Mouse (Mus musculus): Measurements from ENCODE around the gene Spag16.

Gene Spag16

DNA sequence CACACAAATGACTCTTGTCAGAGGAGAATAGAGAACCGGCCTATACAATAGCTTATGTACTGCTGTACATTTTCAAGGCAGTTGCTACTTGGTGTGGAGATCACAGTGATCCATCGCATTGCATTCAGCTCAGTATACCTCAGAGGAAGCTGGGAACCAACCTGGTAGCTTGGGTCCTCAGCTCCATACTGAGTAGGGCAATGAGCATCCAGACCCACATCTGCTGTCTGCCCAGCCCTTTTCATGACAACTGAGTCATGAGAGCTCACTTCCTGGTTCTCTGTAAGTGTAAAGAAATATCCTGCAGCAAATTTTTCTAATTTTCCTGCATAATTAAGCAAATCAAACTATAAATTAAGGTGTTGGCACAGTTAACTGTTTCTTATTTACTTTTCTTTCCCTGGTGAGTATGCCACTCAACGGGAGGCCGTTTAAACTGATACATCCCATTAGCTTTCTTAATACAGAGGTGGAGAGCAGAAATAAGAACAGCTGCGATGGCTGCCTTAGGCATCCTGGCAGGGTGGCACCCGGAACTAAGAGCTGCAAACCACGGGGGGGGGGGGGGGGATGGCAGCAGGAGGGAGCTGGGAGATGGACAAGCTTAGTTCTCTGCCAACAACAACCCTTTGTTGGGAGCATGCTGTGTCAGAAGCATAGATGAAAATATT lies 255.6 kb downstream of the Spag16 start:
- no peak for DNase-seq (ENCODE audit: low spot score)

GRCm38 (mm10) chr1:70104683-70105082 lies 277.9 kb downstream of the Spag16 start:
- no peak for DNase-seq (ENCODE audit: low spot score)

DNA sequence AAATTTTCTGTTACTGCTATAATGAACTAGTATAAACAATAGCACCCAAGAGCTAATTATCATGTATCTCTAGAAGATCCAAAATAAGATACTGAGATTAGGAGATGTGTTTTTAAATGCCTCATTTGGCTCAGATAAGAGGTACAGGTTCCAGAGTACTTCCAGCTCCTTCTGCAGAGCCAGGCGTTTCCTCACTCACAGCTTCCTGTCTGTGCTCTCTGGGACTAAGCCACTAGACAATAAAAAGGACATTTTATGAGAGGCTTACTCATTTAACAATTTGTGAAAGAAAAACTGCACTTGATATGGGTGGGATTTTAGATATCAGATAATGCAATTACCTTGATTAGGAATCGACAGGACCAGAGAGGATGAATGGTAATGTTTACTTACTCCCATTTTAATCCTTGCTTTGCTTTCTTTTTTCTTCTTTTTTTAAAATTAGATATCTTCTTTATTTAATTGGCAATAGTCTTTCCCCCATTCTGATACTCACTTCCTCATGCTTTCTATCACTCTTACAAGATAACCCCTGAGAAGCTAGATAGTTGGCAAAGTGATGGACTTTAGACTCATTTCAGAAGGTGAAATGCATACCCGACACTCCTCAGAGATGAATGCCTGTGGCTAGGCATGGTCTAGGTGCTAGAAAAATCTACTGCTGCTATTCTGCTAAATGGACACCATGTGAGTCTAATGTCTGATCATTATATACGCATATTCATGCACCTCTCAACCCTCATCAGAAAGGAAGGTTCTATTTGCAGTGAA lies 289.6 kb downstream of the Spag16 start:
- no peak for DNase-seq (ENCODE audit: low spot score)

DNA sequence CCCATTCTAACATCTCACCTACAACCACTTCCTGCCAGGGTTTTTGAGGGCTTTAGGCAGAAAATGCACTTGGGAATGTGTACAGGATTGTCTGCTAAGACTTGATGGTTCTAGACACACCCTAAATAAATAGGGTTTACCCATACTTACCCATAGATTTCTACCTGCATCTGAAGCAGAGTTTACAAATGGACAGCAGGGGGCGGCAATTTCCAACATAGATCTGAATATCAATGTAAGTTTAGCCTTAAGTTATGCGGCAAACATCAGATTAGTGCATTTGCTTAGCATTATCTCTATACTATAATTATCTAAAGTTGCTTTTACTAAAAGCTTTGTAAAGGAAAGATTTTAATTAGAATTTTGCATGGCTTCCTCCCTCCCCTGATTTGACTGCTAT lies 301.3 kb downstream of the Spag16 start:
- peak; percentile 21 for DNase-seq (ENCODE audit: low spot score)

- DNase-seq (ENCODE audit: low spot score), result no peak
Observed at GRCm38 (mm10) chr1:70135547-70135946, 308.8 kb downstream of the Spag16 start.

GRCm38 (mm10) chr1:70165343-70166158 lies 338.8 kb downstream of the Spag16 start:
- DNase-seq (ENCODE audit: low spot score), result no peak

GRCm38 (mm10) chr1:70180123-70180741 lies 353.5 kb downstream of the Spag16 start:
- DNase-seq (ENCODE audit: low spot score), result no peak

GRCm38 (mm10) chr1:70264815-70265214 lies 438.0 kb downstream of the Spag16 start:
- DNase-seq (ENCODE audit: low spot score), result no peak

GRCm38 (mm10) chr1:70265920-70266505 lies 439.2 kb downstream of the Spag16 start:
- no peak for DNase-seq (ENCODE audit: low spot score)

DNA sequence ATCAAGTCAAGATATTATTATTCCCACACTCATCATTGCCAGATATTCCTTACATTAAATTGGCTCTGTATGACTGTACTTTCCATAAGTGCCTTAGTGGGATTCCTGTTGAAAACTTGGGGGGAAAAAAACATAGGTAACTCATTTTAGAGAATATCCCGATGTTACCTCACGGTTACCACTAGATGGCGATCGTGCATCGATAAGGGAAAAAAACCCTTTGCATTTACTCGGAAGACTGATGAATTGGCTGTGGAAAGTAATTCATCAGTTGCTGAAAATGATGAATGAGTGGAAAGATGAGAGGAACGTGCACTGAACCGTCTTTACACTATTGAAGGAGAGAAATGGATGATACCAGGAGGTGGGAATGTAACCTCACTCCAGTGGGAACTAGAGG lies 443.4 kb downstream of the Spag16 start:
- DNase-seq (ENCODE audit: low spot score), result no peak

GRCm38 (mm10) chr1:70272753-70273152 lies 446.0 kb downstream of the Spag16 start:
- no peak for DNase-seq (ENCODE audit: low spot score)

GRCm38 (mm10) chr1:70279296-70279695 lies 452.5 kb downstream of the Spag16 start:
- DNase-seq (ENCODE audit: low spot score), result no peak

DNA sequence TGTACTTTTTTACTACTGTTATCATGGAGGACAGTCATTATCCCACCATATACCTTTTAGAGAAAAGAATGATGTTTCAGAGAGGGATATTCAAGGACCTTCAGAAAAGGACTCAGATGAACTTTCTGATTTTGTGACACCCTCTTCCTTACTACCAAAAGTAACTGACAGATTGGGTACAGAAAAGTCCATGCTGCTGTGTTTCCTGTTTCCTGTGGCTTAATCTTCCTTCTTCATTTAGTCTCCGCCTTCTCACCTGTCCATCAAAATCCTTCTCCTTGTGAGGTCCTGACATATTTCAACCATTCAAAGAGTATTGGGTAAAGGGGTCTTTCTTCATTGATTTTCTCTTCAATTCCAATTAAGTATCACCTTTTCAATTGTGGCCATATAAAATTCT lies 456.6 kb downstream of the Spag16 start:
- DNase-seq (ENCODE audit: low spot score), result no peak

GRCm38 (mm10) chr1:70284140-70284539 lies 457.4 kb downstream of the Spag16 start:
- no peak for DNase-seq (ENCODE audit: low spot score)

DNA sequence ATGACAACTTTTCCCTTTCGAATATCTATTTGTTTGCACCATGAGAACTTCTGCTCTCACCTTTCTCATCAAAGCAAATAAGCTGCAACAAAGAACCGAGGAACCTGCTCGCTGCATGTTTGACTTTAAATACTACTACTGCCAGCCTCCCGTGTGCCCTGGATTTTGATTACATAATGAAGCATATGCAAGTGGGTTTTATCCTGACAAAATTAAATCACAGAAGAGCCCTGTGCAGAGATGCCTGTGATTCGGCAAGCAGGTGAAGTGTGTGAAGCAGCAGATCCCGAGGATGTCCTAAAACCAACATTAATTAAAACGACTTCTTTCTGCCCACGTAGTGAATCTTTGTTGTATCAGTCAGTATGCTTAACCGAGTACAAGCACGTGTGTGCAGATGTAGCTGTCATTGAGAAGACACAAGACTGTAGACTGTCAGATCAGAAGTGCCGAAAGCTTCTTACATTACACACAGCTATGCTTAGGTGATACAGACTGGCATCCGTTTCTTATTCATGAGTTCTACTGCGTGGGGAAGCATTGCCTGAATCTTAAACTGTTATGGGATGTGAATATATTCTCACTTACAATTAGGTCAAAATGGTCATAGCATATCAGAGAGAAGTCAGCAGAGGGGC lies 489.5 kb downstream of the Spag16 start:
- no peak for DNase-seq (ENCODE audit: low spot score)

- DNase-seq (ENCODE audit: low spot score), result no peak
Observed at GRCm38 (mm10) chr1:70320951-70321350, 494.2 kb downstream of the Spag16 start.

DNA sequence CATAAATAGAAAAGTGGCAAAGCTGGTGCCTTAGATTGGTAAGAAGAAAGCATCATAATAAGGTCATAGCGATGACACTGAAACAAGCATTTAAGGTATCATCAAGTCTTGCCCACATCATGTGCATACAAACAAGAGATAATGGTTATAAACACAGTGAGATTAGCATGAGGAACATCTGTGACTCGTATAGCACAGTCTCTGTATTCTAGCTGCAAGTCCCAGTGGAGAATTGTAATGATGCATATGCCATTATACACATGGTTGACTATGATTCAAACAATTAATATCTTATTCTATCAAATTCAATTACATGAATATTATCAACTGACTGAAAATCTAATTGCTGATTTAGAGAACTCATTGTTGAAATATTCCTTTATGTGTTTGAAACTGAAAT lies 519.4 kb downstream of the Spag16 start:
- DNase-seq (ENCODE audit: low spot score), result no peak

- DNase-seq (ENCODE audit: low spot score), result no peak
Observed at GRCm38 (mm10) chr1:70351371-70351770, 524.6 kb downstream of the Spag16 start.

DNA sequence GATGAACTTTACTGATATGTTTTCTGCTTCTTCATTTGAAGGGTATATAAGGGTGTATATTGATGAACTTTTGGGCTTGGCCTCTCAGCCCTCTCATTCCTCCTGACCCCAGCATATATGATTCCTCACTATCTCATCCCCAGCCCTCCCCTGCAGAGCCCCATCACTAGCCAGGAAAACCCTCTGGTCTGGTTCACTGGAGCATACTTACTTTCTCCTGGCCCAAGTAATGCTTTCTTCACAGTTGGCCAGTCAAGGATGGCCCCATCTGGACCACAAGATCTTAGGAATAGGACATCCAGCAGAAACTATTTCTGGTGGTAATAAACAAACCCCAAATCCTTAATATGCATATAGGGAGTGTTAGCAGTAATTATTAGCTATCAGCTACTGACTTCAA lies 527.2 kb downstream of the Spag16 start:
- DNase-seq (ENCODE audit: low spot score), result no peak

GRCm38 (mm10) chr1:70371721-70372120 lies 545.0 kb downstream of the Spag16 start:
- no peak for DNase-seq (ENCODE audit: low spot score)

GRCm38 (mm10) chr1:70380096-70380495 lies 553.3 kb downstream of the Spag16 start:
- no peak for DNase-seq (ENCODE audit: low spot score)

Data from layer of hippocampus, adult 11-12 months (tissue).